Mouse (Mus musculus) Patski (cell line): ENCODE data around the gene Cldn7. TPM values are rescaled to one million over a fixed set of nuclear protein-coding genes. Genes with fewer than 3 reads are reported as not detected.
"Not testable (repeated sequence)": the region's sequence is repeated elsewhere in the genome, so short reads cannot be mapped to it uniquely, and the experiment has no call there.

Experiments
- ATAC-seq: fragments of 100-300 bp; one replicate; pipeline ENCODE4 v1.8.0; 2021
- CTCF ChIA-PET: fragments of 350-600 bp; sonication (Branson Sonifier 250); formaldehyde crosslinking; loops from one replicate; lab custom pipeline; 2022; ENCODE audit warnings: inconsistent platforms; lab: Charles Lee
- POLR2A ChIA-PET: fragments of 350-600 bp; sonication (Branson Sonifier 250); formaldehyde crosslinking; loops from one replicate; lab custom pipeline; 2022; ENCODE audit warnings: antibody characterized with exemption, inconsistent platforms; lab: Charles Lee
- DNase-seq: peaks from one replicate; pipeline ENCODE4 v3.0.0-alpha.2; 2011; ENCODE audit warnings: low read depth, low spot score
- H3K27me3 ChIP-seq: fragments of 371-371 bp; one replicate; pipeline ENCODE4 v1.5.1; 2021
- CTCF ChIP-seq: fragments of 100-300 bp; IDR thresholded peaks from one replicate; pipeline ENCODE4 v1.5.1; 2021
- in situ Hi-C: fragments of 300-500 bp; cut with MboI; formaldehyde crosslinking; loops from 3 replicates; pipeline ENCODE4 v1.11.1; 2018; ENCODE audit warnings: low pct_unique_long_range_greater_than_20kb, mixed read lengths
- polyA plus RNA-seq: library from polyadenylated mRNA; unstranded; gene quantifications from one replicate; pipeline ENCODE4 v1.2.3, GENCODE M21; 2021

Gene Cldn7
- polyA plus RNA-seq, 1 experiment from 2014 or later, result not detected

DNA sequence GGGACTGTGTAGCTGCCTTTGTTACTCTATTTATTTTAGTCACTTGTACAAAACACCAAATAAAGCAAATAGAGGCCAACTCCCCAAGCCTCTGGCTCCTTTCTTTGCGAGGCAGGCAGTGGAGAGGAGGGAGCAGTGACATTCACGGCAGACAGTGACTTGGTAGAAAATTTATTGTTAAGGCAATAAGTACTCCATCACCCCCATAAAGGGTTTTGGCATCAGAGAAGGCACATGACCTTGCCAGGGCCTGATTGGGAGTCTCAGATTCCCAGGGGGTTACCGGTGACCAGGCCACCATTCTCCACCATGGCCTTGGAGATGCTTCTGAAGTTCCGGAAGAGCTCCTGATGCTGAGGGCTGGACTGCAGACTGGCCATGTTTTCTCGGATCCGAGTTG is 45.5 kb downstream of the Cldn7 start:
- no peak for ATAC-seq
- in situ Hi-C loops, result no loop called here
- H3K27me3 ChIP-seq, result no peaks in the 10 kb centered on the region
- CTCF ChIA-PET, result interaction anchor here (1.0 to 2.6 kb wide), 2 partner anchors 11 to 14 kb away, joined by 4 to 8 read pairs; no protein-coding TSS in a partner anchor
- no peak for DNase-seq
- POLR2A ChIA-PET, result no interaction called here
- TF ChIP-seq CTCF, result no peak

GRCm38 (mm10) chr11:70010548-70010947 is 46.0 kb downstream of the Cldn7 start:
- ATAC-seq, result no peak
- no peak for TF ChIP-seq CTCF
- ChIA-PET CTCF (interaction anchor here (2.6 kb wide), 1 partner anchor 10 kb away, joined by 8 read pairs; no protein-coding TSS in a partner anchor), POLR2A (no interaction called here)
- no peak for DNase-seq
- H3K27me3 ChIP-seq, result no peaks in the 10 kb centered on the region
- in situ Hi-C loops, result no loop called here

- ChIA-PET POLR2A (no interaction called here), CTCF (interaction anchor here (2.6 kb wide), 1 partner anchor 10 kb away, joined by 8 read pairs; no protein-coding TSS in a partner anchor)
- in situ Hi-C loops, result no loop called here
- no peaks in the 10 kb centered on the region for H3K27me3 ChIP-seq
- no peak for DNase-seq
- no peak for TF ChIP-seq CTCF
- ATAC-seq, result no peak
Measured at GRCm38 (mm10) chr11:70010961-70011360, 46.4 kb downstream of the Cldn7 start.

GRCm38 (mm10) chr11:70012931-70013330 is 48.4 kb downstream of the Cldn7 start:
- POLR2A ChIA-PET, result no interaction called here
- no peak for TF ChIP-seq CTCF
- CTCF ChIA-PET, result no interaction called here
- H3K27me3 ChIP-seq, result no peaks in the 10 kb centered on the region
- in situ Hi-C loops, result no loop called here
- ATAC-seq (no peak), DNase-seq (no peak)

DNA sequence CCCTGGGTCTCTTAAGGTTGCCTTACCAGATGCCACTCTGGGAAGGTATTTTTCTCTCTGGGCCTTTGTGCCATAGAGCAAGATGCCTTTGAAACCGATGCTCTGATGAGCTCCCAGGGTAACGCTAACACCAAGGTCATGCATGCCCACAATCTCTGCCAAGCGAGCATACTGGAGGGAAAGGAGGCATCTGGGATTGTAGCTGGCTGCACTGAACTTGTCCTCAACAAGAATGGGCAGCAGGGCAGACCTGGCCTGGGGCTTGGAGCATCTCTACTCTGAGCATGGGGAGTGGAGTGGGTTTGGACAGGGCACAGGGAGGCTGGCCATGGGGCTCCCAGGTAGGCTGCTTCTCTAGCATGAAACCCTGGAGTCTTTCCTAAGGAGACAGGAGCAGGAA is 48.8 kb downstream of the Cldn7 start:
- CTCF ChIA-PET, result interaction anchor here (2.4 kb wide), 1 partner anchor 8 kb away, joined by 14 read pairs; no protein-coding TSS in a partner anchor
- TF ChIP-seq CTCF, result no peak
- in situ Hi-C loops, result no loop called here
- ATAC-seq, result no peak
- no peaks in the 10 kb centered on the region for H3K27me3 ChIP-seq
- POLR2A ChIA-PET, result interaction anchor here (0.6 to 1.7 kb wide), 2 partner anchors 10 to 42 kb away, joined by 3 to 6 read pairs; no protein-coding TSS in a partner anchor
- DNase-seq, result no peak

DNA sequence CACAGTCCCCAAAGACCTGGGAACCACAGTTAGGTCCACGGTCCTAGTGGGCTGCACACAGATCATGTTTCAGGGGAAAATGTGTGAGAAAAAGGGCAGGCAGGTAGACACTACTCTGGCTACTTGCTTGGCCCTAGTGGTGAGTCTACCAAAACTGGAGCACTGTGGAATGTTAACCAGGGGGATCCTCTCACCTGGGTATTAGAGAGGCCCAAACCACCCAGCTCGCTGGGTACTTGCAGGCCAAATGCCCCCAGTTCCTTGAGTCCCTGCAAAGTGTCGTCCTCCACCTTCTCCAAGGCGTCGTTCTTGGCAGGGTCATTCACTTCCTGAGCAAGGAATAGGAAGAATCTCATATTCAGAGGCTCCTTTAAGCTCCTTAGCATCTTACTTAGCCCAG is 49.5 kb downstream of the Cldn7 start:
- CTCF ChIA-PET, result interaction anchor here (1.5 to 2.4 kb wide), 2 partner anchors 9 to 12 kb away, joined by 7 to 14 read pairs; no protein-coding TSS in a partner anchor

DNA sequence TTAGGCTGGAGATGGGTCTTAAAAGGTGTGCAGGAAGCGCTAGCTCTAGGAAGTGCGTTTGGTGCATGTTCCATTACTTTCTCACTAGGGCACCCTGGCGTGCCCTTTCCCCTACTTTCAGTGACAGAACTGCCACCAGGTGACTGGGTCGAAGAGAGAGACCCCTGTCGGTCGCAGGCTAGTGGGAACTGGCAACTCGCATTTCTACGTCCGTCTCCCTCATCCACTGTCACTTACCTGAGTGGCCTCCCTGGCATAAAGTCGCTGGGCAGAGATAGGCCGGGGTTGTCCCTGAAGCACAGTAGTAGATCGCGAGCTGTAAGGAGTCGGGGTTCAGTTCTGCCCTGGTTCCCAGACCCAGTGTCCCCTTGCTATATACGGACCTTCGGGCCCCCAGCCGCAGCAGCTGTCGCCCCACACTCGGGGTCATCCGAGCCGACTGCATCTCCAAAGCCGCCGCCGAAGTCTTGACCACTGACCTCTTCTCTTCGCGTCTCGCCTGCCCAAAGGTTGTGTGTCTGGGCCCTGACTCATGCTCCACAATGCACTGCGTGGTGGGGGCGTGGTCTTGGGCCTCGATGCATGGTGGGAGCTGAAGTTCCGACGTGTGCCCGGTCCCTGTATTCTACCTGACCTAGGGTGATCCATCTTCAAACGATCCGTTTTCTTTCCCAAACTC is 50.4 kb downstream of the Cldn7 start, which contains the start of gene Acadvl:
Gene Acadvl, minus strand, starts transcription at position 532 of the 679 bp plus-strand sequence.
- peak; percentile 67 for ATAC-seq
- no peaks in the 10 kb centered on the region for H3K27me3 ChIP-seq
- in situ Hi-C loops, result no loop called here
- ChIA-PET POLR2A (interaction anchor here (0.5 to 1.7 kb wide), 5 partner anchors 12 to 194 kb away, joined by 3 to 7 read pairs (median 6); no protein-coding TSS in a partner anchor), CTCF (interaction anchor here (1.5 to 2.4 kb wide), 2 partner anchors 10 to 13 kb away, joined by 7 to 14 read pairs; no protein-coding TSS in a partner anchor)
- no peak for DNase-seq
- TF ChIP-seq CTCF, result no peak

More for the DNA sequence above, 49.5 kb downstream of the Cldn7 start:
- no peak for DNase-seq
- no peak for ATAC-seq
- no peaks in the 10 kb centered on the region for H3K27me3 ChIP-seq
- POLR2A ChIA-PET, result interaction anchor here (0.6 to 1.7 kb wide), 3 partner anchors 11 to 42 kb away, joined by 3 to 6 read pairs (median 3); no protein-coding TSS in a partner anchor
- in situ Hi-C loops, result no loop called here
- TF ChIP-seq CTCF, result no peak

DNA sequence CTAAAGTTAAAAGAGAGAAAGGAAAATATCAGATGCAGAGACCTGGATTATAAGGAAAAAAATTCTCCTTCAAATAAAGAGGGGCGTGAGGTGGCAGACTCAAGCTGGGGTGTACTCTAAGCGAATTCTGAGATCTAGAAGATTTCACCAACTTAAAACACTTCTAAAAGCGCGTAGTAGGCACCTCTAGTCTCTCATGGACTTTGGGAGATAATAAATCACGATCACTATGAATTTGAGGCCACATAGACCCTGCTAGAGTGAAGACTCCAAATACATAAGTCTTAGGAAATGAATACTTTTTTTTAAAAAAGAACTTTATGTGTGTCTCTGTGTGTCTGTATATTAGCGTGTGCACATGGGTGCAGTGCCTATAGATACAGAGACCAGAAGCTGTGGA is 51.1 kb downstream of the Cldn7 start:
- CTCF ChIA-PET, result interaction anchor here (2.4 kb wide), 1 partner anchor 11 kb away, joined by 14 read pairs; no protein-coding TSS in a partner anchor
- no peaks in the 10 kb centered on the region for H3K27me3 ChIP-seq
- POLR2A ChIA-PET, result interaction anchor here (1.3 to 1.4 kb wide), 2 partner anchors 11 to 19 kb away, joined by 3 to 7 read pairs; no protein-coding TSS in a partner anchor
- DNase-seq (no peak), ATAC-seq (no peak)
- TF ChIP-seq CTCF, result no peak
- in situ Hi-C loops, result no loop called here

DNA sequence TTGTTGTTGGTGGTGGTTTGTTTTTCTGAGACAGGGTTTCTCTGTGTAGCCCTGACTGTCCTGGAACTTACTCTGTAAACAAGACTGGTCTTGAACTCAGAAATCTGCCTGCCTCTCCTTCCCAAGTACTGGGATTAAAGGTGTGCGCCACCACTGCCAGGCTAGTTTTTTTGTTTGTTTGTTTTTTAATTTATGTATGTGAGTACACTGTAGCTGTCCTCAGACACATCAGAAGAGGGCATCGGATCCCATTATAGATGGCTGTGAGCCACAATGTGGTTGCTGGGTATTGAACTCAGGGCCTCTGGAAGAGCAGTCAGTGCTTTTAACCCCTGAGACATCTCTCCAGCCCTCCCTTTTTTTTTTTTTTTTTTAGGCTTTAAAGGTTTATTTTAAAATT is 51.6 kb downstream of the Cldn7 start:
- CTCF ChIA-PET, result interaction anchor here (1.4 kb wide), 2 partner anchors 10 to 14 kb away, joined by 3 to 6 read pairs; no protein-coding TSS in a partner anchor
- DNase-seq, ATAC-seq, POLR2A ChIA-PET, in situ Hi-C loops, H3K27me3 ChIP-seq: not testable (repeated sequence)

DNA sequence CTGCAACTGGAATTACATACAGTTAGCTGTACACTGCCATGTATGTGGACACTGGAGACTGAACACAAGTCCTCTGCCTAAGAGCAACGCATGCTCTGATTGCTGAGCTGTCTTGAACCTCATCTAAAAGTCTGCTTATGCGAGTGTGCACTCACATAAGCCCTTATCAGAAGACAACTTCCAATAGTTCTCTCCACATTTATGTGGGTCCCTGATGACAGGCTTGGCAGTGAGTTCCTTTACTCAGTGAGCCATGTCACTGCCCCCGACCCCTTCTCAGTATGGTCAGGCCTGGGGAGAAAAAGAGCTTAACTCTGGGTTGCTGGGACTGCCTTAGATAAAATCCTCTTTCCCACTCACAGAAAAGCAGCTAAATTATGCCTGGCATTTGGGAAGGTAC is 52.1 kb downstream of the Cldn7 start, which contains the start of gene Dlg4:
Gene Dlg4, plus strand, starts transcription at position 274 of the 400 bp plus-strand sequence.
- no peaks in the 10 kb centered on the region for H3K27me3 ChIP-seq
- DNase-seq (no peak), ATAC-seq (no peak)
- in situ Hi-C loops, result no loop called here
- POLR2A ChIA-PET, result no interaction called here
- TF ChIP-seq CTCF, result no peak
- CTCF ChIA-PET, result interaction anchor here (0.5 to 1.4 kb wide), 3 partner anchors 11 to 584 kb away, joined by 3 to 6 read pairs (median 3); no protein-coding TSS in a partner anchor
